Mouse (Mus musculus) megakaryocyte progenitor cell, adult 5-6 weeks (primary cell): Measurements from ENCODE around the gene Pkdcc. TPM values are rescaled to one million over a fixed set of nuclear protein-coding genes. Genes with fewer than 3 reads are reported as not detected.

Experiments
- ATAC-seq: replicated peaks from 2 replicates; pipeline ENCODE4 v1.8.0; 2016; ENCODE audit warnings: mild to moderate bottlenecking, moderate TSS enrichment, inconsistent platforms; ENCODE audit not compliant: poor library complexity
- total RNA-seq, 2 experiments: library from RNA; stranded (forward) in 1 of 2; stranded (reverse) in 1 of 2; fragments of 157-497, 149-512 nt in 1 of 2; fragments of 200-1000 nt in 1 of 2; gene quantifications; 2 replicates each; pipeline versions ENCODE4 v1.2.3 to v1.2.4; 2015 to 2017

Pkdcc gene
- total RNA-seq, 2 experiments from 2014 or later: 0.52 to 1.0 TPM

- no peak for ATAC-seq
These were observed 29.4 kb downstream of the Pkdcc start for GRCm38 (mm10) chr17:83244502-83244901.

DNA sequence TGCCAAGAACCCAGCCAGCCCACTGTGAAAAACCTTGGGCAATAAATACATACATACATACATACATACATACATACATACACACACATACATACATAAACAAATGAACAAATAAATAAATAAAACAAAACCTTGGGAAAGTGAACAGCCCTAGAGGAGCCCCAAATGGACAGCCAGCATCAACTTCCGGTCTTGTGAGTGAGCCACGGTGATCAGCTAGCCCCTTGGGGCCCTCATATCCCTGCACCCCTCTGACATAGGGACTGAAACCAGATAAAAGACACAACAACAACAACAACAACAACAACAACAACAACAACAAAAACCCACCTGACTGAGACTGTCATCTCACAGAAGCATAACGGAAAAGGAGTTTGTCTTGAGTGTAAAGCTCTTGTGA, 30.4 kb downstream of the Pkdcc start:
- ATAC-seq: no peak

DNA sequence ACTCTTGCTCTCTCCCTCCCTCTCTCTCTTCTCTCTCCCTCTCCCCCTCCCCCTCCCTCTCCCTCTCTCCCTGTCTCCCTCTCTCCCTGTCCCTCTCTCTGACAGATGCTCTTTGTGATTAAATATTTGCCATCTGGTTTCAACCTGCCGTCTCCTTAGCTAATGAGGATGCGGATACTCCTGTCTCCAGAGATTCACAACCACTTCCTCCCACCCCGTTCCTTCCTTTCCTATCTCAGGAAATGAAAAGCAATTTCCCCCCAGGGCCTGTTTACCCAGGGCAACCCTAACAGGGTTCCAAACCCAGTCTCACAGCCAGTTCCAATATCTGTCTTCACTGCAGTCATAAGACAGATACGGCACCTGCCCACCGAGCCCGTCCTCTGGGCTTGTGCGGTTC, 31.0 kb downstream of the Pkdcc start:
- no peak for ATAC-seq

GRCm38 (mm10) chr17:83247176-83247575, 32.1 kb downstream of the Pkdcc start:
- no peak for ATAC-seq

GRCm38 (mm10) chr17:83248467-83248866, 33.4 kb downstream of the Pkdcc start:
- ATAC-seq: no peak

DNA sequence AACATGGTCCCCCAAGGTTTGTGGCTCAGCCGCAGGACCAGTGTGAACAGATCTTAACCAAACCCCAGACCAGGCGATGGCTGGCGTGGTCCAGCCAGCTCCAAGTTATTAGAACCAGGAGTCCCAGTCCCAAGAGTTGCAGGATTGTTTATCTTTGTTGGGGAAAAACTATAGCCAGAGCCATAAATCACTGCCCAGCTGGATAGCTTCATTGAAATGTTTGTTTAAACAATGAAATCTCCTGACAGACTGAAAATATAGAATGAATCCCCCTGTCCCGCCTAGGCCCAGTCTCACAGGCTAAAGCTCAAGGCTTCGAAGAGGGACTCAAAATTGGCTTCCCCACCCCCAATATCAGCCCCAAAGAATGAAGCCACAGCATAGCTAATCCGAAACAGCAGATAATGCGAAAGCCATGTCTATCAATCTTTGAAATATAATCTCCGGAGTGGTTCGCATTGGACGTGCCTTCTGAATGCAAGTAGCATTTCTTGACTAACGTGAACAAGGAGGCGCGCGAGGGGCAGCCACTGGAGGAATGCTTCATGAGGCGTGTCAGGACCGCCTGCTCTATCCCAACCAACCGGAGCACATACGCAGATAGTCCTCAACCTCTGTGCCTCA, 35.9 kb downstream of the Pkdcc start:
- ATAC-seq: no peak

DNA sequence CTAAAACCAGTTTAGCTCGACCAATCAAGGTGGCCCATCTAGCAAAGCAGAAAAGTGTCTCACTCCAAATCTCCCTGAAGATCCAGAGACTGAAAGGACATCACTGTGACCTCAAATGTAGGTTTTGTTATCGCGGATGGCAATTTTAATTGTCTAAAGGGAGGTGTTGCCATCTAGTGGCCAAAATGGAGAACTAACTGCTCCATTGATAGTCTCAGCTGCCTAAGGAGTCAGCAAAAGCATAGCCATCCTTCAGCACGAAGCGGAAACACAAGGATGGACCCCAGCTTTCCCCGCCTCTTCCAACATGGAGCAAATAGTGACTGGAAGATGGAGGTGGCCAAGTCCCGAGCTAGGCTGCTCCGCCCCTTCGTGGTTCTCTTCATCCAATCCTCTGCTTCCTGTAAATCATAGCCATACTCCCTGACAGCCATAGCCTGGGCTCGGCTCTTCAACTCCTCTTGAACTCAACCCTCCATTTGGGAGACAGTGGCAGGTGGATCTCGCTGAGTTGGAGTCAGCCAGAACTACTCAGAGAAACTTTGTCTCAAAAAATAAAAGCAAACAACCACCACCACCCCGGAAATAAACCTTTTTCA, 38.1 kb downstream of the Pkdcc start:
- ATAC-seq: peak; percentile 94

DNA sequence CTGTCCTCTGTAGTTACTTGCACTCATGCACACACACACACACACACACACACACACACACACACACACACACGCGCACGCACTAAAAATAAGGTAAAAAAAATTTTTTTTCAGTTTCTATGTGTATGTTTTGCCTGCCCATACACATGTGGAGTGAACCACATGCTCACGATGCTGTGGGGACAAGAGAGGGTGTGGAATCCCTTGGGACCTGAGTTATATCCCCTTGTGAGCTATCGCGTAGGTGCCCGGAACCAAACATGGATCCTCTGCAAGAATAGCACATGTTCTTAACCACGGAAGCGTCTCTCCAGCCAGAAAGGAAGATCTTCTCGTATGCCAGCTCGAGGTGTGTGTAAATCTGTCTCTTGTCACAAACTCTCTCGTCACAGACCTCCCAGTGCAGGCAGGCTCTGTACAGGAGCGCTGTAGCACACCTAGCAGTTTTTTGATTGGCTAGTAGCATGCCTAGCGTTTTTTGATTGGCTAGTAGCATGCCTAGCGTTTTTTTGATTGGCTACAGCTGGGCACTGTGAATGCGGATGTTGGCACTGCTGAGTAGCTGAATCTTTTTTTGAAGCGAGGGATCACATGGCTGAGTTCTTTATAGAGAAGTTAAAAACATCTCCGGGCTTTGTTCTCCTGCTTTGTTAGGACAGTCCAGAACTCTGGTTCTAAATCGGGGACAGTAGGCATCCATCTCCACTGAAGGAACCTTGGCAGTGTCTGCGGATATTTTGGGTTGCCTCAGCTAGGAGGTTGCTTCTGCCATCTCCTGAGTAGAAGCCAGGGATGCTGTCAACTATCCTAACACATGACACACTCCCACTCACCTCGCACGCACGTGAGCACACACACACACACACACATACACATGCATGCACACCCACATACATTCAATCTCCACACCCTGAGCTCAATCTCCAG, 52.4 kb downstream of the Pkdcc start:
- ATAC-seq: peak; percentile 93

DNA sequence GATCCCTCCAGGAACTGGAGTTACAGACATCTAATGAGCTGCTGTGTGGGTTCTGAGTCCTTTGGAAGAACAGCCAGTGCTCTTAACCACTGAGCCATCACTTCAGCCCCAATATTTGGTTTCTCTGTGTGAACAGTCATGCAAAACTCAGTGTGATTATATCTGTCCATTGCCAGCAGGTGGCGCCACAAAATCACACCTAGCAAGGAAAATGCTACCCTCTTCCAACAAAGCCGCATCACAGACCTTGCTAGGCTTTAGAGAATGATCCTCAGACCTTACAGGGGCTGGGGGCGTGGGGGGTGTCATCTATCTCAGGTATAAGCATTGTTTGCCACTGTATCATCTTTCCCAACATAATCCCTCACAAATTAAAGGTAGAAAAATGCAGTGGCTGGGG, 56.4 kb downstream of the Pkdcc start:
- peak; percentile 31 for ATAC-seq

DNA sequence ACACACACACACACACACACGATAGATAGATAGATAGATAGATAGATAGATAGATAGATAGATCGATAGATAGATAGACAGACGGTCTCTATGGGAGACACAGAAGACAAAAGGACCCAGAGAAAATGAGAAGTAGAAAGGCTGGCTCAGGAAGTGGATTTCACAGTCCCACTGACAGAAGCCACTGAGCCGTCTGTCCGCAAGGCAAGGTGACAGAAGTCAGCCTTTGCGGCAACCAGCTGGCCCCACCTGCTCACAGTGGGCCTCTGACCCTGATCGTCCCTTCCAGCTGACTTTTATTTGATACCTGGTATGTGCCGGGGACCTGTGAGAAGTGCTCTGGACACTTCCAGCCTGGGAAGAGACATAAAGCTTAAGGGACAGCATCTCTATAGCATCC, 57.5 kb downstream of the Pkdcc start:
- peak; percentile 21 for ATAC-seq

DNA sequence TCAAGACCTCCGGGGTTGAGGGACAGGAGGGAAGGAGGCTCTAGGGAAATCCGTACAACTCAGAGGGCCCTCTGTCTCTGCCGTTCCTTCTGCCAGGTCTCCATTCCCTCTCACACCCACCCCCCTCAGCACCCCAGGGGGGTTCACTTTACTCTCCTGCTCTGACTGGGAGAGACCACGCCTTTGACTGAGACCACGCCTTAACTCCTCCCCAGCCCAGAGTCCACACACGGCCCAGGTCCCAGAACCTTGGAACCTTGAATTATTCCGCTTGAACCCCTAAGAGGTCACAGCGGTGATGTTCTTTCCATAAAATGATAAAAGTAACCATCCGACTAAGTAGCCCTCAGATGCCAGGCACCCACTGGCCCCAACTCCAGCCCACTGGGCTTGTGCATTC, 58.5 kb downstream of the Pkdcc start:
- no peak for ATAC-seq

GRCm38 (mm10) chr17:83274101-83274500, 59.0 kb downstream of the Pkdcc start:
- ATAC-seq: no peak

Other genes with a start within 250 kb of the Pkdcc start
- 38.0 and 41.5 TPM in 2 replicates for gene Eml4, start 135.6 kb downstream of the Pkdcc start, total RNA-seq (2015)
- 79.6 and 86.3 TPM in 2 replicates for gene Eml4, start 135.6 kb downstream of the Pkdcc start, total RNA-seq (2017)